Mouse (Mus musculus) bone marrow macrophage, adult 2 months (primary cell): Measurements from ENCODE around the gene Pcnp. TPM values are rescaled to one million over a fixed set of nuclear protein-coding genes. Genes with fewer than 3 reads are reported as not detected.
"Not testable (repeated sequence)": the region's sequence is repeated elsewhere in the genome, so short reads cannot be mapped to it uniquely, and the experiment has no call there.

Experiments used
- H3K27ac ChIP-seq: 2 replicates; pipeline ENCODE4 v1.5.1; 2012; ENCODE audit warnings: low read depth, low read length; ENCODE audit not compliant: insufficient read depth
- H3K4me1 ChIP-seq: 2 replicates; pipeline ENCODE4 v1.6.1; 2012; ENCODE audit warnings: low read length; ENCODE audit not compliant: control insufficient read depth, insufficient read depth
- H3K4me3 ChIP-seq: 2 replicates; pipeline ENCODE4 v1.5.1; 2012; ENCODE audit warnings: mild to moderate bottlenecking, low read length, moderate library complexity; ENCODE audit not compliant: insufficient read depth
- CTCF ChIP-seq: IDR thresholded peaks from 2 replicates; pipeline ENCODE4 v1.5.1; 2012; ENCODE audit warnings: low read depth, mild to moderate bottlenecking, low read length, moderate library complexity
- POLR2A ChIP-seq: IDR thresholded peaks from 2 replicates; pipeline ENCODE4 v1.6.1; 2012; ENCODE audit warnings: mild to moderate bottlenecking, low read depth, low read length, borderline replicate concordance
- polyA plus RNA-seq: library from polyadenylated mRNA; stranded (reverse); fragments of >200 nt; gene quantifications from 2 replicates; pipeline ENCODE4 v1.2.4, GENCODE M21; 2012; ENCODE audit not compliant: missing spikeins, insufficient read depth, insufficient read length

Pcnp gene
- polyA plus RNA-seq, 1 experiment = 125 TPM

GRCm38 (mm10) chr16:56066113-56066512, 36.6 kb upstream of the Pcnp start:
- H3K27ac ChIP-seq = no peak overlapping the region
- H3K4me1 ChIP-seq = peaks cover 9% of the 10 kb centered on the region
- H3K4me3 ChIP-seq = no peak overlapping the region
- TF ChIP-seq CTCF = no peak
- TF ChIP-seq POLR2A = no peak

DNA sequence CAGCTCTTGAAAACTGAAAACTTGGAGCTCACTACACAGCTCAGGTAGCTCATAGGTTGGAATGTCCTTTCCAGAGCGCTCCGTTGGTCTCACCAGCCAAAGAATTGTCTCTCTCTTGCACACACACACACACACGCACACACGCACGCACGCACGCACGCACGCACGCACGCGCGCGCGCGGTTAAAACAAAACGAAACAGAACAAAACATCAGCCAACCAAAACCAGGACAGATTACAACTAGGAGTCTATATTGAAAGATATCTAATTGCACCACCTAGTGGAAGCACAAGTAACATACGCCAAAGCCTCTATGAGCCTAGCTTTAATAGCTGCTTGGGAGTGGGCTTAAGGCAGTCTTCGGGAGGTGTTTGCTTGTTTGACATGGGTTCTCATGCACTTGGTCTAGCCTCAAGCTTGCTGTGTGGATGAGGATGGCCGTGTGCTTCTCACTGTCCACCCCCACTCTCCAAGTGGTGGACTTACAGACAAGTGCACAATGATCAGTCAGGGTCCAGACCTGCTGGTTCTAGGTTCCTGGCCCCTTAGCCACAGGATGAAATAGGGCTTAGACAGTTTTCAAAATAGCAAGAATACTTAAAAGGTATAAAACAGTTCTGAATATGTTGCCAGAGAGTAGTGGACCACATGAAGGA, 34.9 kb upstream of the Pcnp start:
- H3K4me3 ChIP-seq = peak overlapping the region; percentile 60
- peaks cover 9% of the 10 kb centered on the region for H3K4me1 ChIP-seq
- TF ChIP-seq CTCF (no peak), POLR2A (no peak)
- H3K27ac ChIP-seq = peak overlapping the region; percentile 17; the same call in 1 of the 2 replicates

GRCm38 (mm10) chr16:56062981-56063380, 33.4 kb upstream of the Pcnp start:
- no peak overlapping the region for H3K27ac ChIP-seq
- peaks cover 9% of the 10 kb centered on the region for H3K4me1 ChIP-seq
- TF ChIP-seq CTCF (no peak), POLR2A (no peak)
- H3K4me3 ChIP-seq = no peak overlapping the region

DNA sequence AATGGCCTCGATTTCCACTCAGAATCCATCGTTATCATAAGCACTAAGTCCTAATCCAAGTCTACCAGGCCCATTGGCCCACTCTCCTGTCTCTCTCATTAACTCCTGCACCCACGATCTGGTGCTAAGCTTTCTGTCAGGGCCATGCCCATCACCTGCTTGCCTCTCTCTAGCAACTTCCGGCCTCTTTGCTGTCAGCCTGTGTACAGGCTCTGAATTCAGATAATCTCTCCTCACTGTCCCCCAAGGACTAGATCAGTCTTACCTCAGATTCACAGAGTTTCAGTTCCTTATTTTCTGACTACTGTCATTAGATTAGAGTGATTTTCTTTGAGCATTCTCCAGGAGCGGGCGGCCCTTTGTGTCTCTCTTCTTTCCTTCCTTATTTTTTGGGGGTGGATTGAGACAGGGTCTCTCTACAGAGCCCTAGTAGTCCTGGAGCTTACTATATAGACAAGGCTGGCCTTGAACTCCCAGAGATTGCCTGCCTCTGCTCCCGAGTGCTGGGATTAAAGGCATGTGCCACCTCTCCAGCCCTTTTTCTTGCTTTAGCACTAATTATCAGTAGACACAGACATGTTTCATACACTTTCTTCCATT, 32.6 kb upstream of the Pcnp start:
- Histone ChIP-seq H3K4me3 (no peak overlapping the region), H3K4me1 (peaks cover 9% of the 10 kb centered on the region), H3K27ac (no peak overlapping the region)
- TF ChIP-seq POLR2A (no peak), CTCF (no peak)

DNA sequence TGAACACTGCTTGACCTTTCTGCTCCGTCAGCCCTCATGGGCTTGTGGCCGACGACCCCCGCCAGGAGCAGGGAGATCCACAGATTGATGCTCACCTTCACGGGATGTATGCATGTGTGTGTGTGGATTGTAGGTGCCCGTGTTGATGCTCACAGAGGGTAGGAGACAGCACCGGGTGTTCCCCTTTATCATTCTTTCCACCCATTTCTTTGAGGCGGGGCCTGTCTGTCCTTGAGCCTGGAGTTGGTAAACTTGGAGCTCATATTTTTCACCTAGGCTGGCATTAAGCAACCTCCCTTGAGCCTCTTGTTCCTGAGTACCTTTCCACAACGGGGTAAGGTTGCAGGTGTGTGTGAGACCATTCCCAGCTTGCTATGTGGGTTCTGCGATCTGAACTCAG, 28.6 kb upstream of the Pcnp start:
- H3K4me1 ChIP-seq = peaks cover 9% of the 10 kb centered on the region
- no peak for TF ChIP-seq CTCF
- no peak for TF ChIP-seq POLR2A
- H3K27ac ChIP-seq = no peak overlapping the region
- H3K4me3 ChIP-seq = no peak overlapping the region

GRCm38 (mm10) chr16:56056944-56057590, 27.5 kb upstream of the Pcnp start:
- TF ChIP-seq POLR2A (no peak), CTCF (no peak)
- Histone ChIP-seq H3K4me1 (peaks cover 7% of the 10 kb centered on the region), H3K27ac (no peak overlapping the region), H3K4me3 (no peak overlapping the region)

- H3K4me1 ChIP-seq = no peaks in the 10 kb centered on the region
- no peak overlapping the region for H3K4me3 ChIP-seq
- H3K27ac ChIP-seq = no peak overlapping the region
- TF ChIP-seq POLR2A (no peak), CTCF (no peak)
Observed at GRCm38 (mm10) chr16:56055911-56056310, 26.4 kb upstream of the Pcnp start.

GRCm38 (mm10) chr16:56048038-56048437, 18.5 kb upstream of the Pcnp start, which contains the start of gene Senp7:
Senp7 (plus strand) TSS chr16:56048338.
- H3K4me3 ChIP-seq, H3K4me1 ChIP-seq, H3K27ac ChIP-seq: not testable (repeated sequence)

GRCm38 (mm10) chr16:56038090-56038489, 8.6 kb upstream of the Pcnp start:
- Histone ChIP-seq H3K27ac (peak overlapping the region; percentile 80), H3K4me3 (peak overlapping the region; percentile 99), H3K4me1 (peaks cover 14% of the 10 kb centered on the region)
- no peak for TF ChIP-seq CTCF
- TF ChIP-seq POLR2A = no peak

DNA sequence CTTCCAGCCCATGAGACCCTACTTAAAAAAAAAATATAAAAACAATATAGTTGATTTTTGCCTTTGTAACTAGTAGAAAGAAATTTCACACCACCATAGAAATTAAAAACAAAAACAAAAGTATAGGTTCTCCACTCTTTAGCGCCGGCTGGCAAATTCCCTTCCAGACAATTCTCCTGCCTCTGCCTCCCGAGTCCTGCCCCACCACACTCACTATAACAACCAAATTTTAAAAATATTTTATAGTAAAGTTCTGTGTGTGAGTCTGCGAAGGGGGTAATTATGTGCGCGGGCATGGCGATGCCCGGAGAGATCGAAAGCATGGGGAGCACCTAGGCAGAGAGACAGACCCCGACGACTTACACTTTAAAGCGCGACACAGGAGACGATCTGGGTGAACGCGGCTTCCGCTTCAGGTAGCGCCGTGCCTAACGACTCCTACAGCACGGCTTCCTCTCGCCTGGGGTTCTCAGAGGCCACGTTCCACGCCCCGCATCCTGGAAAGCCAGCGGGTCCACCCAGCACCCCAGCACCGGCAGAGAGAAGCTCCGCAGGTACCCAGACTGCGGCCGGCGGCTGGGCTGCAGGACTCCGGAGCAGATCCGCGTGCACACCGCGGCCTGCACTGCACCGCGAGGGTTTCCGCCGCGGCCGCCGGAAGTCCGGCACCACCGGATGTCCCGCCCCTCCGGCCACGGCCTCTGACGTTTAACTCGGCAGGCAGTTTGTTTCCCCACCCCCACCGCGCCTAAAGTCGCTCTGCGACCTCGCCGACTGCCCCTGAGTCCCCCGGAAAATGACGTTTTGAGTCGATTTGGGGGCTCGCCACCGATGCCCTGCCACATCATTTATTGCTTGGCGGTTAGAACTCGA, 7.8 kb upstream of the Pcnp start, which contains the start of gene Trmt10c:
Trmt10c (minus strand) TSS at position 682 of the 873 bp plus-strand sequence.
- Histone ChIP-seq H3K4me3 (peak within 1 kb of the TSS; percentile 99), H3K27ac (peak within 1 kb of the TSS; percentile 89), H3K4me1 (peaks cover 14% of the 10 kb centered on the region)
- TF ChIP-seq POLR2A (peak; percentile 88; the same call in 1 of the 2 replicates), CTCF (no peak)
